Comparison of ENCODE assay signal across 9 mouse cellular contexts in the genomic region with DNA sequence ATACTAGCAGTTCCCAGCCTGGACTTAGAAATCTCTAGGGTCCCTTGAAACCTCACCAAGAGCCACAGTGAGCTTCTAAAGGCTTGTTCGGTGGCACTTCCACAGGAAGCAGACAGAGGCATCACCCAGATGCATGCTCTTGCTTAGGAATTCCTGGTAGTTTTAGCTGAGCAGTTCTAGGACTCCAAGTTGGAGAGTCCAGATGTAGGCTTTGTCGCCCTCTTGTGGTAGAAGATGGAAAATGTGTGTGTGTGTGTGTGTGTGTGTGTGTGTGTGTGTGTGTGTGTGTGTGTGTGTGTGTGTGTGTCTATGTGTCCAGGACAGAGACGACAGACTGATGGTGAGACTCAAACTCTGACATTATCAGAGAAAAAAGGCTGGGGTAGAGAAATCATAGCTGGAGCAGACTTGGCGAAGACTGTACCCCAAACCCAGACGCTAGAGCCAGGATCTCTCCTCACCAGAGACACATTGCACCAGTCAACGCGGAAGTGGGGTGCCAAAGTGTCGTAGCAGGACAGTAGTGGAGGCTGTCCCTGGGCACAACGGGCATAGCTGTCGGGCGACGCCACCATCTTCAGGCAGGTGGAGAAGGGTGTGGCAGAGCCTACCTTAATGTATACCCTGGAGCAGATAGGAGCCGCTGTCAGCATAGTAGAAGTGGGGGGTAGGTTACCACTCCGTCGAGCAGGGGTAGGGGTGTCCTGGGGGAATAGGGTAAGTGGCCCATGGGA. TPM values are rescaled to one million over a fixed set of nuclear protein-coding genes. Genes with fewer than 3 reads are reported as not detected.
A peak's percentile ranks its signal among the peaks of the same experiment; 100 is the strongest.
DNase-seq lines count a peak whose midpoint lies in the region; ATAC-seq and TF ChIP-seq lines count a peak whose summit lies in the region.
"Had no signal": no experiment of that assay in that cellular context is flagged by ENCODE, and none has a peak within 500 bp of the region (broad histone marks: within the 10 kb centered on the region; RNA-seq: fewer than 3 reads in every experiment).

No protein-coding gene starts in this region.

- peak; percentile 76 for TF ChIP-seq CTCF in layer of hippocampus, adult 2 months (conservative IDR thresholded peaks at IDR 0.05)

- H3K9me3 ChIP-seq in intestine, embryonic 14.5 days (ENCODE audit: control insufficient read depth, low read length): no peaks in the 10 kb centered on the region
- H3K9me3 ChIP-seq in intestine, embryonic 15.5 days: no peaks in the 10 kb centered on the region
- H3K9me3 ChIP-seq in embryonic facial prominence, embryonic 10.5 days: no peaks in the 10 kb centered on the region
- H3K9me3 ChIP-seq: liver, embryonic 13.5 days had no signal

- no peak overlapping the region for H3K4me2 ChIP-seq in intestine, embryonic 14.5 days (ENCODE audit: low read length)
- H3K4me2 ChIP-seq in intestine, embryonic 15.5 days (replicated peaks): no peak overlapping the region
- H3K4me2 ChIP-seq: liver, embryonic 13.5 days had no signal

- H3K27ac ChIP-seq in intestine, embryonic 14.5 days (ENCODE audit: low read depth): no peak overlapping the region
- no peak overlapping the region for H3K27ac ChIP-seq in intestine, embryonic 15.5 days
- no peak overlapping the region for H3K27ac ChIP-seq in embryonic facial prominence, embryonic 10.5 days (replicated peaks)
- no peak overlapping the region for H3K27ac ChIP-seq in layer of hippocampus, adult 2 months
- H3K27ac ChIP-seq: liver, embryonic 13.5 days had no signal

- H3K4me3 ChIP-seq in intestine, embryonic 14.5 days (ENCODE audit: low read depth, low read length): no peak overlapping the region
- H3K4me3 ChIP-seq in intestine, embryonic 15.5 days (replicated peaks): no peak overlapping the region
- no peak overlapping the region for H3K4me3 ChIP-seq in embryonic facial prominence, embryonic 10.5 days
- H3K4me3 ChIP-seq in layer of hippocampus, adult 2 months: no peak overlapping the region
- H3K4me3 ChIP-seq: liver, embryonic 13.5 days had no signal

- 62% methylated on average over 15 of the region's 15 CpGs for WGBS in intestine, embryonic 14.5 days
- WGBS in intestine, embryonic 15.5 days: 59% methylated on average over 15 of the region's 15 CpGs
- 62% methylated on average over 15 of the region's 15 CpGs for WGBS in embryonic facial prominence, embryonic 10.5 days

- H3K9ac ChIP-seq in intestine, embryonic 14.5 days (ENCODE audit: low read length): no peak overlapping the region
- H3K9ac ChIP-seq in intestine, embryonic 15.5 days: no peak overlapping the region
- H3K9ac ChIP-seq: liver, embryonic 13.5 days had no signal

- peak; percentile 57; the same call in 1 of the 2 replicates for ATAC-seq in intestine, embryonic 14.5 days (replicated peaks; ENCODE audit: low FRiP score, low TSS enrichment, low read depth)
- no peak for ATAC-seq in intestine, embryonic 15.5 days
- peak; percentile 70 for ATAC-seq in megakaryocyte, adult 5-6 weeks (ENCODE audit: poor library complexity, severe bottlenecking)

- H3K27me3 ChIP-seq in intestine, embryonic 14.5 days (replicated peaks; ENCODE audit: control insufficient read depth, insufficient read depth, low read length): no peaks in the 10 kb centered on the region
- no peaks in the 10 kb centered on the region for H3K27me3 ChIP-seq in intestine, embryonic 15.5 days (replicated peaks)
- H3K27me3 ChIP-seq in embryonic facial prominence, embryonic 10.5 days (replicated peaks; ENCODE audit: low read depth, poor library complexity, severe bottlenecking): peaks cover 34% of the 10 kb centered on the region

- DNase-seq in intestine, embryonic 14.5 days (ENCODE audit: low spot score): peak; percentile 85
- peak; percentile 57 to 88 for DNase-seq in adrenal gland, adult (ENCODE audit: inconsistent age in 2 of 2, low spot score in 1 of 2)
- DNase-seq in embryonic facial prominence, embryonic 10.5 days (ENCODE audit: low spot score): peak; percentile 70
- DNase-seq in heart, postnatal 10 days: peak; percentile 83 to 91
- peak in 1 of 2 experiments; percentile 81 for DNase-seq in layer of hippocampus, adult 2 months (ENCODE audit: low spot score in 2 of 2)
- DNase-seq in skeletal muscle tissue, adult 2 months (ENCODE audit: low read depth, low spot score): peak; percentile 69
- DNase-seq: liver, embryonic 13.5 days had no signal

- no peaks in the 10 kb centered on the region for H3K4me1 ChIP-seq in intestine, embryonic 14.5 days (replicated peaks; ENCODE audit: control insufficient read depth, insufficient read depth, low read length)
- 0 out of 2 replicates have a peak, but pooled peaks cover 3% of the 10 kb centered on the region for H3K4me1 ChIP-seq in intestine, embryonic 15.5 days (replicated peaks)
- peaks cover 6% of the 10 kb centered on the region for H3K4me1 ChIP-seq in embryonic facial prominence, embryonic 10.5 days
- H3K4me1 ChIP-seq: liver, embryonic 13.5 days had no signal

- intact Hi-C loops in heart, postnatal 10 days (cut with DNase I): loop anchor here (1.0 kb wide), 2 partner anchors 31 to 104 kb away; no protein-coding TSS in a partner anchor

- no peaks in the 10 kb centered on the region for H3K36me3 ChIP-seq in intestine, embryonic 14.5 days (ENCODE audit: control insufficient read depth, insufficient read depth, low read length)
- H3K36me3 ChIP-seq in intestine, embryonic 15.5 days: no peaks in the 10 kb centered on the region
- H3K36me3 ChIP-seq in embryonic facial prominence, embryonic 10.5 days (replicated peaks): no peaks in the 10 kb centered on the region
- H3K36me3 ChIP-seq: liver, embryonic 13.5 days had no signal

RNA-seq across cellular contexts. Expression of gene Hils1, which starts 3.0 kb away (rescaled TPM):
- not detected in 2 replicates for polyA plus RNA-seq in intestine, embryonic 14.5 days (2014; fragmentation: Nextera tagmentation; extraction: Ambion mirVana)
- not detected in 2 replicates for polyA plus RNA-seq in intestine, embryonic 15.5 days (2015; fragmentation: Nextera tagmentation; extraction: Ambion mirVana)
- polyA plus RNA-seq in embryonic facial prominence, embryonic 10.5 days (2016; fragmentation: Nextera tagmentation; extraction: Ambion mirVana): not detected in 2 replicates
- total RNA-seq in heart, postnatal 10 days (2021): not detected
- total RNA-seq in layer of hippocampus, adult 2 months (2021): not detected
- not detected in 2 replicates for total RNA-seq in megakaryocyte, adult 5-6 weeks (2015)
- total RNA-seq in megakaryocyte, adult 5-6 weeks (2017): not detected in 2 replicates
- polyA plus RNA-seq: liver, embryonic 13.5 days had no signal

RNA-seq across cellular contexts. Expression of gene Sgca, which starts 5.8 kb away (rescaled TPM):
- 0.22 TPM in 1 of 2 replicates, not detected in the other for polyA plus RNA-seq in intestine, embryonic 14.5 days (2014; fragmentation: Nextera tagmentation; extraction: Ambion mirVana)
- 0.19 TPM in 1 of 2 replicates, not detected in the other for polyA plus RNA-seq in intestine, embryonic 15.5 days (2015; fragmentation: Nextera tagmentation; extraction: Ambion mirVana)
- 0.17 TPM in 1 of 2 replicates, not detected in the other for polyA plus RNA-seq in embryonic facial prominence, embryonic 10.5 days (2016; fragmentation: Nextera tagmentation; extraction: Ambion mirVana)
- total RNA-seq in heart, postnatal 10 days (2021): 100 to 1,000 TPM; 123 to 128 TPM
- total RNA-seq in layer of hippocampus, adult 2 months (2021): under 1 TPM in 1 of 2 experiments, not detected in 1; 0.44 TPM
- total RNA-seq in megakaryocyte, adult 5-6 weeks (2015): not detected in 2 replicates
- not detected in 2 replicates for total RNA-seq in megakaryocyte, adult 5-6 weeks (2017)

RNA-seq across cellular contexts. Expression of gene Ppp1r9b, which starts 20.5 kb away (rescaled TPM):
- polyA plus RNA-seq in intestine, embryonic 14.5 days (2014; fragmentation: Nextera tagmentation; extraction: Ambion mirVana): 11.9 and 12.2 TPM in 2 replicates
- 6.8 and 8.1 TPM in 2 replicates for polyA plus RNA-seq in intestine, embryonic 15.5 days (2015; fragmentation: Nextera tagmentation; extraction: Ambion mirVana)
- polyA plus RNA-seq in embryonic facial prominence, embryonic 10.5 days (2016; fragmentation: Nextera tagmentation; extraction: Ambion mirVana): 8.3 and 9.4 TPM in 2 replicates
- total RNA-seq in heart, postnatal 10 days (2021): 10 to 100 TPM; 51.3 to 58.5 TPM
- total RNA-seq in layer of hippocampus, adult 2 months (2021): 100 to 1,000 TPM; 967 to 974 TPM
- total RNA-seq in megakaryocyte, adult 5-6 weeks (2015): 73.7 and 76.7 TPM in 2 replicates
- 155 and 158 TPM in 2 replicates for total RNA-seq in megakaryocyte, adult 5-6 weeks (2017)

RNA-seq across cellular contexts. Expression of gene Col1a1, which starts 34.4 kb away (rescaled TPM):
- 841 and 905 TPM in 2 replicates for polyA plus RNA-seq in intestine, embryonic 14.5 days (2014; fragmentation: Nextera tagmentation; extraction: Ambion mirVana)
- polyA plus RNA-seq in intestine, embryonic 15.5 days (2015; fragmentation: Nextera tagmentation; extraction: Ambion mirVana): 984 and 1,087 TPM in 2 replicates
- 61.5 and 88.8 TPM in 2 replicates for polyA plus RNA-seq in embryonic facial prominence, embryonic 10.5 days (2016; fragmentation: Nextera tagmentation; extraction: Ambion mirVana)
- 100 to 1,000 TPM; 869 to 988 TPM for total RNA-seq in heart, postnatal 10 days (2021)
- 10 to 100 TPM in 1 of 2 experiments, 1 to 10 TPM in 1; 9.6 to 14.0 TPM for total RNA-seq in layer of hippocampus, adult 2 months (2021)
- total RNA-seq in megakaryocyte, adult 5-6 weeks (2015): 0.36 and 0.42 TPM in 2 replicates
- 0.49 and 4.8 TPM in 2 replicates for total RNA-seq in megakaryocyte, adult 5-6 weeks (2017)

RNA-seq across cellular contexts. Expression of gene Samd14, which starts 39.3 kb away (rescaled TPM):
- 20.3 and 22.1 TPM in 2 replicates for polyA plus RNA-seq in intestine, embryonic 14.5 days (2014; fragmentation: Nextera tagmentation; extraction: Ambion mirVana)
- 15.0 and 15.3 TPM in 2 replicates for polyA plus RNA-seq in intestine, embryonic 15.5 days (2015; fragmentation: Nextera tagmentation; extraction: Ambion mirVana)
- polyA plus RNA-seq in embryonic facial prominence, embryonic 10.5 days (2016; fragmentation: Nextera tagmentation; extraction: Ambion mirVana): 35.5 and 42.5 TPM in 2 replicates
- total RNA-seq in heart, postnatal 10 days (2021): 1 to 10 TPM; 4.1 to 5.9 TPM
- total RNA-seq in layer of hippocampus, adult 2 months (2021): 10 to 100 TPM; 38.9 to 40.8 TPM
- total RNA-seq in megakaryocyte, adult 5-6 weeks (2015): 0.74 and 1.0 TPM in 2 replicates
- total RNA-seq in megakaryocyte, adult 5-6 weeks (2017): 0.18 and 0.69 TPM in 2 replicates

Comparison
In these comparisons a context has a peak if more than half of its experiments do, and no peak if none do; other contexts are left out.
1. RNA of gene Sgca, which starts 5.8 kb away (total RNA-seq): 123 to 128 TPM in heart, postnatal 10 days; 0.44 TPM in layer of hippocampus, adult 2 months and not detected in megakaryocyte, adult 5-6 weeks; every median in the first group is over 10 times any median in the second.
2. RNA of gene Ppp1r9b, which starts 20.5 kb away (total RNA-seq): 967 to 974 TPM in layer of hippocampus, adult 2 months; 73.7 to 158 TPM in megakaryocyte, adult 5-6 weeks and 51.3 to 58.5 TPM in heart, postnatal 10 days; every median in the first group is over 4 times any median in the second.